Mouse (Mus musculus) intestine, postnatal 0 days (tissue): ENCODE data around the gene Ostm1. TPM values are rescaled to one million over a fixed set of nuclear protein-coding genes. Genes with fewer than 3 reads are reported as not detected.

ENCODE experiments used
- ATAC-seq: fragments of 200-750 bp; cut with Nextera tagmentation; 2 replicates; pipeline ENCODE4 v1.8.0; 2017; ENCODE audit warnings: mild to moderate bottlenecking, moderate TSS enrichment, moderate library complexity
- H3K27ac ChIP-seq: fragments of 300-500 bp; sonication (generic); 2 replicates; pipeline ENCODE4 v1.5.1; 2014; ENCODE audit warnings: mild to moderate bottlenecking, low read depth, low read length, moderate library complexity
- H3K27me3 ChIP-seq: fragments of 300-500 bp; sonication (generic); replicated peaks from 2 replicates; pipeline ENCODE4 v1.6.1; 2014; ENCODE audit warnings: low read length, mixed read lengths; ENCODE audit not compliant: control insufficient read depth, insufficient read depth
- H3K36me3 ChIP-seq: fragments of 300-500 bp; sonication (generic); 2 replicates; pipeline ENCODE4 v1.6.1; 2014; ENCODE audit warnings: mild to moderate bottlenecking, moderate library complexity; ENCODE audit not compliant: control insufficient read depth, insufficient read depth
- H3K4me1 ChIP-seq: fragments of 300-500 bp; sonication (generic); replicated peaks from 2 replicates; pipeline ENCODE4 v1.6.1; 2014; ENCODE audit warnings: antibody characterized with exemption, low read length, mixed read lengths; ENCODE audit not compliant: control insufficient read depth, insufficient read depth
- H3K4me2 ChIP-seq: fragments of 300-500 bp; sonication (generic); replicated peaks from 2 replicates; pipeline ENCODE4 v1.6.1; 2014; ENCODE audit warnings: low read depth, mild to moderate bottlenecking, moderate library complexity
- H3K4me3 ChIP-seq: fragments of 300-500 bp; sonication (generic); 2 replicates; pipeline ENCODE4 v1.5.1; 2014; ENCODE audit warnings: low read depth, low read length
- H3K9ac ChIP-seq: fragments of 300-500 bp; sonication (generic); 2 replicates; pipeline ENCODE4 v1.6.1; 2014; ENCODE audit warnings: mild to moderate bottlenecking, low read depth, low read length
- H3K9me3 ChIP-seq: fragments of 300-500 bp; sonication (generic); 2 replicates; pipeline ENCODE4 v1.6.1; 2016; ENCODE audit warnings: mixed run types; ENCODE audit not compliant: control insufficient read depth
- CTCF ChIP-seq: sonication (generic); IDR thresholded peaks from 2 replicates; pipeline ENCODE4 v1.5.1; 2016; ENCODE audit warnings: low read depth, mild to moderate bottlenecking, control low read depth, antibody characterized with exemption, moderate library complexity
- WGBS: fragments of 180-500 bp; shearing (Covaris S2); extraction: QIAGEN DNeasy Blood & Tissue Kit; methylation state at CpG from one replicate; pipeline ENCODE4 v1.1.7; 2014; 5-methylcytosine and 5-hydroxymethylcytosine counted together
- polyA plus RNA-seq: library from polyadenylated mRNA; unstranded; fragments of >200 nt; fragmentation: Nextera tagmentation; extraction: Ambion mirVana; gene quantifications from 2 replicates; pipeline ENCODE4 v1.2.1, GENCODE M21; 2015

Ostm1 gene
- polyA plus RNA-seq, 1 experiment from 2014 or later = 25.4 TPM

GRCm38 (mm10) chr10:42669970-42670369, 86.3 kb downstream of the Ostm1 start:
- Histone ChIP-seq H3K36me3 (no peaks in the 10 kb centered on the region), H3K27ac (no peak overlapping the region), H3K9me3 (no peaks in the 10 kb centered on the region), H3K27me3 (no peaks in the 10 kb centered on the region), H3K4me3 (no peak overlapping the region), H3K4me1 (0 out of 2 replicates have a peak, but pooled peaks cover 7% of the 10 kb centered on the region), H3K4me2 (no peak overlapping the region), H3K9ac (no peak overlapping the region)
- no peak for TF ChIP-seq CTCF
- 84% methylated on average over 4 of the region's 4 CpGs for WGBS
- no peak for ATAC-seq

- ATAC-seq = peak; percentile 87
- Histone ChIP-seq H3K36me3 (no peaks in the 10 kb centered on the region), H3K4me3 (no peak overlapping the region), H3K27ac (peak overlapping the region; percentile 57; the same call in 1 of the 2 replicates), H3K9ac (no peak overlapping the region), H3K4me1 (0 out of 2 replicates have a peak, but pooled peaks cover 7% of the 10 kb centered on the region), H3K9me3 (no peaks in the 10 kb centered on the region), H3K27me3 (no peaks in the 10 kb centered on the region), H3K4me2 (no peak overlapping the region)
- no peak for TF ChIP-seq CTCF
- WGBS = 46% methylated on average over 3 of the region's 3 CpGs
Measured at GRCm38 (mm10) chr10:42672798-42673197, 89.2 kb downstream of the Ostm1 start.

GRCm38 (mm10) chr10:42675571-42675970, 91.9 kb downstream of the Ostm1 start:
- no peaks in the 10 kb centered on the region for H3K9me3 ChIP-seq
- no peak overlapping the region for H3K27ac ChIP-seq
- no peak overlapping the region for H3K4me3 ChIP-seq
- no peaks in the 10 kb centered on the region for H3K27me3 ChIP-seq
- H3K4me1 ChIP-seq = 0 out of 2 replicates have a peak, but pooled peaks cover 9% of the 10 kb centered on the region
- ATAC-seq = no peak
- H3K36me3 ChIP-seq = no peaks in the 10 kb centered on the region
- WGBS = 81% methylated on average over 4 of the region's 4 CpGs
- H3K9ac ChIP-seq = no peak overlapping the region
- no peak overlapping the region for H3K4me2 ChIP-seq
- TF ChIP-seq CTCF = no peak

- Histone ChIP-seq H3K9me3 (no peaks in the 10 kb centered on the region), H3K9ac (no peak overlapping the region), H3K27ac (no peak overlapping the region), H3K4me3 (peak overlapping the region; percentile 86), H3K4me2 (peak overlapping the region; percentile 79), H3K36me3 (peaks cover 2% of the 10 kb centered on the region; the same call in 1 of the 2 replicates), H3K27me3 (no peaks in the 10 kb centered on the region), H3K4me1 (peaks cover 3% of the 10 kb centered on the region; the same call in 1 of the 2 replicates)
- 45% methylated on average over 6 of the region's 6 CpGs for WGBS
- no peak for ATAC-seq
- no peak for TF ChIP-seq CTCF
Measured at GRCm38 (mm10) chr10:42678331-42678730, 94.7 kb downstream of the Ostm1 start.

GRCm38 (mm10) chr10:42678755-42679364, 95.2 kb downstream of the Ostm1 start:
- peak overlapping the region; percentile 85 for H3K27ac ChIP-seq

GRCm38 (mm10) chr10:42679586-42679985, 96.0 kb downstream of the Ostm1 start:
- no peaks in the 10 kb centered on the region for H3K9me3 ChIP-seq
- H3K27ac ChIP-seq = peak overlapping the region; percentile 85
- no peak for ATAC-seq
- no peak for TF ChIP-seq CTCF
- H3K4me1 ChIP-seq = peaks cover 2% of the 10 kb centered on the region; the same call in 1 of the 2 replicates
- H3K36me3 ChIP-seq = peaks cover 13% of the 10 kb centered on the region
- no peaks in the 10 kb centered on the region for H3K27me3 ChIP-seq
- 13% methylated on average over 10 of the region's 10 CpGs for WGBS
- H3K4me2 ChIP-seq = peak overlapping the region; percentile 79
- H3K9ac ChIP-seq = peak overlapping the region; percentile 75
- H3K4me3 ChIP-seq = peak overlapping the region; percentile 86

More at GRCm38 (mm10) chr10:42678755-42679364, 95.2 kb downstream of the Ostm1 start:
- H3K4me3 ChIP-seq = peak overlapping the region; percentile 86
- no peaks in the 10 kb centered on the region for H3K27me3 ChIP-seq
- under 1% methylated on average over 55 of the region's 56 CpGs for WGBS
- H3K4me1 ChIP-seq = peaks cover 2% of the 10 kb centered on the region; the same call in 1 of the 2 replicates
- TF ChIP-seq CTCF = peak; percentile 51
- peak overlapping the region; percentile 79 for H3K4me2 ChIP-seq
- H3K36me3 ChIP-seq = peaks cover 7% of the 10 kb centered on the region; the same call in 1 of the 2 replicates
- no peaks in the 10 kb centered on the region for H3K9me3 ChIP-seq
- peak overlapping the region; percentile 75 for H3K9ac ChIP-seq
- peak; percentile 94 for ATAC-seq
